Mouse (Mus musculus): ENCODE results near the gene 4931408C20Rik.
A peak's percentile ranks its signal among the peaks of the same experiment; 100 is the strongest.

The 4931408C20Rik gene

GRCm38 (mm10) chr1:26686842-26687760 lies at the start of gene 4931408C20Rik:
4931408C20Rik (minus strand) TSS chr1:26687460.
- peak; percentile 11 for DNase-seq (ENCODE audit: low spot score)

- DNase-seq (ENCODE audit: low spot score) = peak; percentile 2
Observed at GRCm38 (mm10) chr1:26687926-26688325, 666 bp upstream of the 4931408C20Rik start.

- DNase-seq (ENCODE audit: low spot score) = no peak
Observed at GRCm38 (mm10) chr1:26685952-26686693, 1.1 kb downstream of the 4931408C20Rik start.

DNA sequence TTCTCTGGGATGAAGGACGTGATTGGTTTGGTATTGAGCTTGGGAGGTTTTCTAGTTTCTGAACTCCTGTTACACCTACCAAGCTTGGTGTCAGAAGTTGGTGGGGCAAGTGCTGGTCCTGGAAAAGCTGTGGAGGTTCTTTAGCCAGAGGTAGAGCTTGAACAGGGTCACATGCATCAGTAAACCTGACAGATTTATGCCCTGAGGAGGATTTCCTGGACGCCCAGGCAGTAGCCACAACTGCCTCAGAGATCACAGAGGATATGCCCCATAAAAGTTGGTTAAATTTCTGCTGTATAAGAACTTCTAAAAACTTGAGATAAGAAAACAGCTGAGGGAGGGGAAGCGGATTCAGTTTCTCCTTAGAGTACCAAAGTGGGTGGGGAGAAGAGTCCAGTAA lies 1.9 kb downstream of the 4931408C20Rik start:
- no peak for DNase-seq (ENCODE audit: low spot score)

DNA sequence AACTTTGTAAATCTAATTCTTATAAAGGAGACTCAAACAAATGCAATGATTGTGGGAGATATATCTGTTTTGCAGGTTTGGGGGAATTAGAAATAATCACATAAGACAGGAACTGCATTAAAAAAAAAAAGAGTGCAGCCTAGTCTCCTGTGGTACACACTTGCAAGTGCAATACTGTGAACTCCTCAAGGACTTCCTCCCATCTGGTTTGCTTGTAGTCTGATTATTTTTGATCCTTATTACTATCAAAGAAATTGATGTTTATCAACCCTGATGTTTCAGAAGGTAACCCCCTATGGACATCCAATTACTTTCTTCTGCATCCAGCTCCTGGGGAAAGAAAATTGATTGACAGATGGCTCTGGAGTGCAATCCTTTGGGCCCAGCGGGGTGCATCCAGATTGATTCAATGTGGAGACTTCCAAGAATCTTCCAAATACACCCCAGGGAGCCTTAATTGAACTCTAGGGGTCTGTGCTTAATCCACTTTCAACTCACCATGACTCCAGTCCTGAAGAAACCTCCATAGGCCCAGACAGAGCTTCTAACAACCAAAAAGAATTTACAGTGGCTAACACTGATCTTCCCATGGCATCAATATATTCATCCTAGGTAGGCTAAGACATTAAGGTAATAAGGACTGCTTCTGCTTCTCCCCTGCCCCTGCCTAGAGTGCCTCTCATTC lies 37.4 kb downstream of the 4931408C20Rik start:
- no peak for DNase-seq (ENCODE audit: low spot score)

- no peak for DNase-seq (ENCODE audit: low spot score)
Observed at GRCm38 (mm10) chr1:26636051-26636450, 51.2 kb downstream of the 4931408C20Rik start.

Data from testis, postnatal 14 days (tissue).